Mouse (Mus musculus): Measurements from ENCODE around the gene Gm20517.

DNA sequence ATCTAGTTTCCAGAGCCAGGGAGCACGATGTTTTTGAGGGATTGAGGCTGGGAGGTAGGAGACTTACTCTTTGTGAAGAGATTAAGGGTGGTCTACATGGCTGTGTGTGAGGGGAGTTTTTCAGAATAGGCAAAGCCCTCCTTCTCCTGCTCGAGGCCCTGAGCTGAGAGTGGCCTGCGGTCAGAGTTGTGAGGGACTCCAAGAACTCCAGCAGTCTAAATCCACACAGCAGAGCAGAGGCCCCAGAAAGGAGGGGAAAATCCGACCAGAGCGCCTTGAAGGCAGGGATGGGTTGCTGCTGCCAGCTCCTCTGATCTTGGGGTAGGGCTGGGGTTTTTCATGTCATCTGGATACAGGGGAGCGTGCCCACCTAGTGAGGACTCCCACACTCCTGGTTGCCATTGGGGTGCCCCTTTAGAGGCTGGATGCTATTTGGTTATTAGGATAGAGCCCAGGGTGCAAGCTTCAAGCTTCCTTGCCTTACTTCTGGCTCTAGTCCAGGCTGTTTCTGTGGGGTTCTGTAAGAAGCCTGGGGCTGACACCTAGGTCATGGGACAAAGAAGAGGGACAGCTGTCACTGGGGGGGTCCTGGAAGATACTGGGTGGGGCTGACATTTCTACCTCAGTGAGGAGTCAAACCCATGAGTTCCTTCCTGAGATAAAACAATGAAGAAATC, 15.1 kb upstream of the Gm20517 start:
- no peak for TF ChIP-seq CTCF (IDR thresholded peaks at IDR 0.05; ENCODE audit: insufficient read depth, low read depth, low read length)
- TF ChIP-seq POLR2A (IDR thresholded peaks at IDR 0.05; ENCODE audit: insufficient read depth, low read depth, low read length), result no peak
